Comparison of ENCODE assay signal across 8 mouse cellular contexts in genomic region chr7:112807401-112807751, GRCm38 (mm10).
DNase-seq lines count a peak whose midpoint lies in the region; ATAC-seq and TF ChIP-seq lines count a peak whose summit lies in the region.

No protein-coding gene starts in this region.

- no peaks in the 10 kb centered on the region; the same call in 1 of the 2 replicates for H3K27me3 ChIP-seq in hindbrain, embryonic 13.5 days
- no peaks in the 10 kb centered on the region for H3K27me3 ChIP-seq in limb, embryonic 15.5 days

- TF ChIP-seq POLR2A in embryonic fibroblast, embryonic 13.5 days (IDR thresholded peaks at IDR 0.05; ENCODE audit: low read depth, low read length), result no peak

- peak overlapping the region; percentile 85 for H3K27ac ChIP-seq in embryonic fibroblast, embryonic 13.5 days (ENCODE audit: insufficient read depth, low read length)
- peak overlapping the region; percentile 67 for H3K27ac ChIP-seq in hindbrain, embryonic 13.5 days
- H3K27ac ChIP-seq in limb, embryonic 15.5 days, result peak overlapping the region; percentile 85

- DNase-seq in adrenal gland, adult (ENCODE audit: inconsistent age in 2 of 2, low spot score in 1 of 2), result peak; percentile 44 to 75
- DNase-seq in adrenal gland, postnatal 4 days (ENCODE audit: low spot score in 2 of 2), result no peak
- peak; percentile 16 for DNase-seq in ovary, postnatal 14 days (ENCODE audit: low spot score)
- no peak for DNase-seq in spleen, postnatal 10 days (ENCODE audit: low spot score in 2 of 2)
- no peak for DNase-seq in right cerebral cortex, postnatal 14 days

- no peak overlapping the region for H3K4me3 ChIP-seq in embryonic fibroblast, embryonic 13.5 days (ENCODE audit: insufficient read depth, low read length)
- H3K4me3 ChIP-seq in hindbrain, embryonic 13.5 days, result no peak overlapping the region
- H3K4me3 ChIP-seq in limb, embryonic 15.5 days, result peak overlapping the region; percentile 27

- H3K9ac ChIP-seq in hindbrain, embryonic 13.5 days, result no peak overlapping the region; the same call in 1 of the 2 replicates
- no peak overlapping the region for H3K9ac ChIP-seq in limb, embryonic 15.5 days

- peak overlapping the region; percentile 40 for H3K4me2 ChIP-seq in hindbrain, embryonic 13.5 days
- peak overlapping the region; percentile 46 for H3K4me2 ChIP-seq in limb, embryonic 15.5 days

- peak; percentile 49; the same call in 1 of the 2 replicates for ATAC-seq in hindbrain, embryonic 13.5 days (ENCODE audit: low FRiP score)
- ATAC-seq in limb, embryonic 15.5 days (ENCODE audit: insufficient number of reproducible peaks, low FRiP score, low TSS enrichment, low read depth), result 0 out of 2 replicates have a peak, but pooled peaks have one; percentile 62

- H3K9me3 ChIP-seq in hindbrain, embryonic 13.5 days, result no peaks in the 10 kb centered on the region
- H3K9me3 ChIP-seq in limb, embryonic 15.5 days, result no peaks in the 10 kb centered on the region

- WGBS in hindbrain, embryonic 13.5 days, result 5% methylated on average over 6 of the region's 6 CpGs
- WGBS in limb, embryonic 15.5 days, result 2% methylated on average over 6 of the region's 6 CpGs

- TF ChIP-seq CTCF in embryonic fibroblast, embryonic 13.5 days (IDR thresholded peaks at IDR 0.05; ENCODE audit: borderline replicate concordance, insufficient read depth, low read length), result no peak

- H3K4me1 ChIP-seq in embryonic fibroblast, embryonic 13.5 days (ENCODE audit: control insufficient read depth, insufficient read depth, low read length), result peaks cover 21% of the 10 kb centered on the region
- peaks cover 63% of the 10 kb centered on the region for H3K4me1 ChIP-seq in hindbrain, embryonic 13.5 days (replicated peaks)
- H3K4me1 ChIP-seq in limb, embryonic 15.5 days, result peaks cover 29% of the 10 kb centered on the region

- H3K36me3 ChIP-seq in hindbrain, embryonic 13.5 days, result no peaks in the 10 kb centered on the region
- H3K36me3 ChIP-seq in limb, embryonic 15.5 days, result no peaks in the 10 kb centered on the region

Comparison
In these comparisons a context has a peak if more than half of its experiments do, and no peak if none do; other contexts are left out.
1. DNase-seq: peak in adrenal gland, adult (2 of 2) and ovary, postnatal 14 days (single experiment); none in adrenal gland, postnatal 4 days (0 of 2), spleen, postnatal 10 days (0 of 2) and right cerebral cortex, postnatal 14 days (single experiment).
2. Peak in every context shown above with its lines, with median percentiles within 50 percentile points of each other: H3K27ac ChIP-seq.